Mouse (Mus musculus) adrenal gland, adult 2 months (tissue): Measurements from ENCODE around the gene Elmo2. TPM values are rescaled to one million over a fixed set of nuclear protein-coding genes. Genes with fewer than 3 reads are reported as not detected.

Experiments
- DNase-seq: peaks from one replicate; pipeline ENCODE4 v3.0.0; 2021
- polyA plus RNA-seq: library from polyadenylated mRNA; depleted of rRNA; stranded (reverse); fragments of >200 nt; gene quantifications from 2 replicates; pipeline ENCODE4 v1.2.3, GENCODE M21; 2012
- total RNA-seq, 2 experiments: library from RNA; stranded (reverse); gene quantifications; 2 replicates each; pipeline ENCODE4 v1.2.3; 2021

Elmo2 gene
- total and polyA plus RNA-seq, 3 experiments = 19.8 to 58.8 (median 31.4) TPM

DNA sequence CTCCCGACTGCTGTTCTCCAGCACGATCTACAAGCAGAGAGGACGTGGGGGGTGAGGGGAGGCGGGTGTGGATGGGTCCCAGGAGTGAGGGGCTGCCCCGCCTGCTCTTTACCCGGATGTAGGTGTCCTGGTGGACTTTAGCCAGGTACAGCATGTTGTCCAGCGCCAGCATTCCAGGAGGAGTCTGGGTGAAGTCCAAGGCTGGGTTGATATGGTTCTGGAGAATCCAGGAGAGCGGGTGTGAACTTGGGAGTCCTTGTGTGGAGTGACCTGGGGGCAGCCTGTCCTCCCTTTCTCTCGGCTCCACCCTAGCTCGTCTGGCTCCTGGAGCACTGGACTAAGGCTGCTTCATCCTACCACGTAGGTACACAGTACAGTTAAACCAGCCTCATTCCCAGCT is 28.9 kb downstream of the Elmo2 start:
- DNase-seq = no peak

DNA sequence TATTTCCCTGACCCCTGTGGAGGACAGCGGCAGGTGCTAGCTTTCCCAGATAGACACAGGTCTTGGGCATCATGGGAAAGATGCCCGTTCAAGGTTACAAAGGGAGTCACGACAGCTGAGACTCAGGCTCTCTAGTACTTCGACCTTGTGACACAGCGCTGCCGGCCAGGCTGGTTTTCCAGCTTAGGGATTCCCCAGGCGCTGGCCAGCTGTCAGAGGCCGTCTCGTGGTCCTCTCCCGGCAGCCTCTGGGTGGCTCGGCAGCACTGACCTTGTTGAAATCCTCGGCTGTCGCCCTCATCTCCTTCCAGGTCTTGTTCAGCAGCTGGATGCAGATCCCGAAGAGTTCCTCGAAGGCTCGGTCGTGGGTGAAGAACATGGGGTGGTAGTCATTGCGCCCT is 29.7 kb downstream of the Elmo2 start:
- peak; percentile 86 for DNase-seq

DNA sequence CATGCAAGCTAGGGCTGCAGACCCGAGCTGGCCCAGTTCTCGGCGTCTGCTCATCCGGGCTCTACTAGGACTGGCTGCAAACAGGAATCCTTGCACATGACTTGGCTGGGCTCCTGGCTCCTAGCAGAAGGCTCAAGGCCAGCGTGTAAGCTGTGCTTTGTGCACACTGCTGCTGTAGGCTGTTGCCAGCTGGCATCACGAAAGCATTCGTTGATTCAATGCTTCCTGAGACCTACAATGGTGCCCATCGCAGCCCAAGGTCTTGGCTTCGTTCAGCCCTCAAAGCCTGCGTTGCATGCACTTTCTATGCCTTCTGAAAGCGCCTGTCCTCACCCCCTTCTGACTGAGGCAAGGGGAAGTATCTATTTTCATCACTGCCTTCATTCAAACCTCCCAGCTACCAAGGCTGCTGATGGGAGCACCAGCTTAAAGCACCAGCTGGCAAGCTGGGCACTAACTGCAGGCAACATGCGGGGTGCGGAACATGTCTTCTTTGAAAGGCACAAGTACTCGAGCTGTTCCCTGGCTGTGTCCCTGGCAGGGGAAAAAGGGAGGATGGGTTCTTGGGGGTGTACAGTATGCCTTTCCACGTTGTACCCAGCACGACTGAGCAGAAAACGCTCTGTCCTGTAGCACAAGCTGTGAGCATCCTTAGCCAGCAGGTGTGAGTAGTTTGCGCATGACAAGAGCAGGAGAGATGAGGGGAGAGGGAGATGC is 37.8 kb downstream of the Elmo2 start:
- DNase-seq = peak; percentile 93

DNA sequence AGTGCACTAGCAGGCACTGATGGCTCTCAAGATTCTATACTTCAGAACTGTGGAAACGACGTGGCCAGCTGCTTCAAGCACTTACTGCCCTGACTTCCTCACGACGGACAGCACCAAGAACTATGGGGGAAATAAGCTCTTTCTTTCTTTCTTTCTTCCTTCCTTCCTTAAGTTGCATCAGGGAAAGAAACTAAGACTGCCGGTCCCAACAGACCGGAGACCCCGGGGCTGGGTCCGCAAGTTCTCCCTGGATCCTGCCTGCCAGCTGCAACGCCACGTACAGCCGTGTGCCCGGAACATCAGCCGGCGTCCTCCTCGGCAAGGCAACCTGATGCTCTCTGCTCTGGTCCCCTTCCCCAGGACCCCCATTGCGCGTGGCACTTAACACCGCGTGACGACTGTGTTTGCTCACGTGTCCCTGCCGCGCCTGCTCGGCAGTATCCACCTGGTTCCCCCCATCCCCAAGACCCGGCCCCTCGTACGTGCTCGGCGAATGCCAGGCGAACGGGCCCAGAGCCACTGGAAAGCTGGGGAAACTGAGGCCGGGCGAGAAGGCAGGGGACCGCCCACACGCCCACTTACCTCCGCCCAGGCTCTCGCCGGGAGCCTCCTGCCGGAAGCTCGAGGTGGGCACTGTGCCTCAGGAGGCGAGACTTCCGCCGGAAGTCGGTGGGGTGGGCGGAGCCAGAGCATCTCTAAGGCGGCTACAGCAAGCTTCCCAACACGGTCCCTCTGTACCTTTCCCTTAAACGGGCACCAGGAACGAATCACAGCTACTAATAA is 38.9 kb downstream of the Elmo2 start, which contains the start of gene Slc35c2:
TSS of gene Slc35c2 (minus strand) at position 668 of the 783 bp plus-strand sequence.
- DNase-seq = peak; percentile 96

DNA sequence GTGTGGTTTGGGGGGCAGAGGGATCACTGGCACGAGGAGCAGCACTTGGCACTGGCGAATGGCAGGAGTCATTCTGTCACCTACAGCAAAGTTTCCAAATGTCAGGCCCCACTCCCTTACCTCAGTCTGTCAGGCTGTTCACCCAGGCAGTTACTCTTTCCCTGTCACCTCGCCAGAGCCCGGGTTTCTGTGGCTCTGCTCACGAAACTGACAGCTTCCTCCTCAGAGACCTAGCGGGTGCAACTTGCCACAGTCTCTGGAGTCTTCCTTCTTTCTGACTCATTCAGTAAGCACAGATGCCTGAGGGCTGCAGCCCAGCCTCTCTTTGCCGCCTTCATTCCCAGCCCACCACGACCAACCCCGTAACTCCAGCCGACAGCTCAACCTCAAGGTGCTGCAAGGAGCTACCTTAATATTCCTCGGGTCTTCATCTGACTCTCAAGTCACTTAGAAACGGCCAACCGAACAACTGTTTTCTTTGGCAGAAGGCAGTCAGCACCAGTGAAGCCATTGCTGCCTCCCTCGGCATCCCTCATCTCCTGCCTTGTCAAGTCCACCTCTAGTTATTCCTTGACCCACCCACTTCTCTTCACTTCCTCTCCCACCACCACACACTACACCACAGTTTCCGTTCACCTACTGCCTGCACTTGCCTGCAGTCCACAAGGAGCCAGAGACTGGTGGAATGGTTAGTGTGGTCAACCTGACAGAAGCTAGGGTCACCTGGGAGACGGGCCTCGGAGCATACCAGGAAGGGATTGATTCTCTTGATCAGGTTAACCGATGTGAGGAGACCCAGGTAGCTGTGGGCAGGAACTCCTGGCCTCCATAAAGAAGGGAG is 39.7 kb downstream of the Elmo2 start:
- no peak for DNase-seq

DNA sequence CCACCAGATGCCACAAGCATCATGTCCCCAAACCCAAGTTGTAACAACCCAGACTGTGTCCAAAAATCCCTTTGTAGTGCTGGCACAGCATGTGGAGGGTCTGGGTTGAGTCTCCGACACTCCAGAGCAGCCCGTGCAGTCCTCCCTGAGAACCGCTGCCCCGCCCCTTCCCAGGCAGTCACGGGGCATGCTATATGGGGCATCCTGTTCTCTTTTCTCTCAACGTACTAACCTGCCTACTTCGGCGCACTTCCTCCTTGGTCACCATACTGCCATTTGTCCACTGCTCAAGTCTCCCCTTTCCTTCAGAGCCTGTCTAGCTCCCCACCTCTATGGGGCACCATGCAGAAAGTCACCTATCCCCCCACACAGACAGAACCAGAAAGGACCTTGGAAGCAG is 40.7 kb downstream of the Elmo2 start:
- no peak for DNase-seq

DNA sequence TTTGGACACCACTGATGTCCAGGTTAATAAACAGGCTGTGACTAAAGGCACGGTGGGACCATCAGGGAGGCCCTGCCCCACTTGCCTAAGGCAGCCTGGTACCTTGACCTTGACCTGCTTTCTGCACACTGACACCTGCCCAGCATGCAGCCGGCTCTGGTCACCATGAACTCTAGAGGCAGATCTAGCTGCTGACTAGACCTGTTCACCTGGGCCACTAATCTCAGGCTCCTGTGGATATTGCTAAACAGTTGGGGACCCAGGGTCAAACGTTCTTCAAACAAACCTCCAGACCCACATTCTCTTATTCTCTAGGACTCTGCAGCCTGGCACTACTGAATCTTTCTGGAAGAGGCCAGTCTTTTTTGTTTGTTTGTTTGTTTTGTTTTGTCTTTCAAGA is 41.2 kb downstream of the Elmo2 start:
- no peak for DNase-seq

GRCm38 (mm10) chr2:165284377-165284776 is 41.9 kb downstream of the Elmo2 start:
- no peak for DNase-seq

- DNase-seq = peak; percentile 64
Observed at GRCm38 (mm10) chr2:165283644-165284043, 42.6 kb downstream of the Elmo2 start.

DNA sequence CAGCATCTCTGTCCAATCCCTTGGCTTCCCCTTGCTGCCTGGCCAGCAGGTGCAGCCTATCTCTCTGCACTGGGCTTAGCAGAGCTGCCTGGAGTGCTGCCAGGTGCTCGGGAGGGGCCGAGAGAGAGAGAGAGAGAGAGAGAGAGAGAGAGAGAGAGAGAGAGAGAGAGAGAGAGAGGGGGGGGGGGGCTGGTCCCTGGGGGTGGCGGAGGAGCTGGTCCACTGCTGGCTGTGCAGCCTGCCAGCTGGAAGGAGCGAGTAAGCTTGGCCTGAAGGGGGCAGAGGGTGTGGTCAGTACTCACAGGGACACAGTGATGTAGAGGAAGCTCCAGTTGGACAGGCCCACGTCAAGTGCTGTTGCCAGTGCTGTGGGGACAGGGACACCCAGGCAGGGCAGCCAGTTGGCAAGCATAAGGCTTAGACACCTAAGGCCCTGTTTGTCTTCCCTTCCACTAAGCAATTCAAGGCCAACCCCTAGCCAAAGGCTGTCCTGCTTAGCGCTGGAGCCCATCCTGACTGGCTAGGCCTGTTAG is 44.4 kb downstream of the Elmo2 start:
- no peak for DNase-seq

- DNase-seq = no peak
Observed at GRCm38 (mm10) chr2:165279351-165279750, 46.9 kb downstream of the Elmo2 start.

GRCm38 (mm10) chr2:165277188-165277740 is 49.0 kb downstream of the Elmo2 start:
- no peak for DNase-seq

DNA sequence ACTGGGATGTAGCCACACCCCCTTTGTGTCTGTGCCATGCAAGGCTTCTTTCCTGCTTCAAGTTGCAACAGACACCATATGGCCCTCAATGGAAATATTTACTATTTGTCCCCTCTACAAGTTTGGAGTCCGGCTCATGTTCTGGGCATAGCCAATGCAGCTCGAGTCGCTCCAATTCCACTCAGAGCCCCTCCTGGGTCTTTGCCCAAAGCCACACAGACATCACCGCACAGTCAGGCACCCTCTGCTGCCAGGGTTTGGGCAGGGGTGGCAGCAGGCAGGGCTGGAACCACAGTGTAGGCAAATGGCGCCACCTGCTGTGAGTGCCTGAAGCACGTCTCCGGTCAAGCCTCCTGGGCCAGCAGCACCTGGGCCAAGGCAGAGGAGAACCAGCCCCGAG is 50.5 kb downstream of the Elmo2 start:
- DNase-seq = peak; percentile 76

DNA sequence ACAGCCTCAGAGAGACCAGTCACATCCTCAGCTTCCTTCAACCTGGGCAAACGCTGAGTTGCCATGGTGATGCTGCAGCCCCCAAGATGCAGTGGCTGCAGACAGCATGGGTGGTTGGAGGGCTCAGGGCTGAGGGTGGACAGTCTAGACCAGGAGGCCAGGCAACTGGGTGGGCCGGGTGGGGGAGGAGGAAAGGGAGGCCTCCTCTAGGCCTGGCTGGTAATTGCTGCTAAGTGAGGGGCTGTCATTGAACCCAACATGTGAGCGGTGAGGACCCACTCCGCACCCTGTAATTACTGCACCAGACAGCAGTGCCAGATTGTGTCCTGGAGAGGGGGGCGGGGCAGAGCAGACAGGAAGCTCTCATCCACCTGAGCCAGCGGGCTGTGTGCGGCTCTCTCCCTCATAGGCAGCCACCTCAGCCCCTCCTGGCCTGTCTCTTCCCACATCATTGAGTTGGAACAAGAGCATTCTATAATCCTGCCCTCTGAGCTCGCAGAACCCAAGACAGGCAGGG is 51.1 kb downstream of the Elmo2 start:
- DNase-seq = no peak

DNA sequence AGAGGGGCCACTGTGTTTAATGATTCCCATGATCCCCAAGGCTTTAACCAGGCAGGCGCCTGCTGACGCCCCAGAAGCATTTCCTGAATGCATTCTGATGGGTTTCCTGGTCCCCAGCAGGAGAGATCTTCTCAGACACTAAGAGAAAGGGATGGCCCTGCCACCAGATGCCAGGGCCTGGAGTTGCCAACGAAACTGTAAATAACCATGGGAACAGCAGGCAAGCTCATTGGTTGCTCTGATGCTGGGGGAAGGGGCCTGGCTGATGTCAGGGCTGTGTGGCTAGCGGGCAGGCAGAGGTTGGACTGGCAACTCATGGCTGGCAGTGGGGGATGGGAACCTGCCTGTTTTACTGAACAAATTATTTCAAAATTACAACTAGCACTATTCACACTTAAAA is 52.7 kb downstream of the Elmo2 start:
- DNase-seq = no peak

DNA sequence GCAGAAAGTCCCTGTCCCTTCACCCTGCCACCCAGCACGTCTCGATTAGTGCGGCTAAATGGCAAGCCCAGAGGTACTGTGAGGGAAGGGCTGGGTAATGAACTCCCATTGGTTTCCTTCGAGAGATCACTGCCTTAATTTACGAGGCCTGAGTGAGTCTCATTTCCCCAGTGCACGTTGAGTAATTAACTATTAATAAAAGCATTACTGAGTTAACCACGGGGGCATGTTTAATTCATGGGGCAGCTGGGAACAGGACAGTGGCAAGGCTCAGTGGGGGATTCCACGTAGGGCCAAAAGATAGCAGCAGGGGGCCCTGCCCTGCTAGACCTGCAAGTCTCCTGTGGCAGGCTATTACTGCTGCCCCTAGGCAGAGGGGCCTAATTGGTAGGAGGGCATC is 55.0 kb downstream of the Elmo2 start:
- no peak for DNase-seq

DNA sequence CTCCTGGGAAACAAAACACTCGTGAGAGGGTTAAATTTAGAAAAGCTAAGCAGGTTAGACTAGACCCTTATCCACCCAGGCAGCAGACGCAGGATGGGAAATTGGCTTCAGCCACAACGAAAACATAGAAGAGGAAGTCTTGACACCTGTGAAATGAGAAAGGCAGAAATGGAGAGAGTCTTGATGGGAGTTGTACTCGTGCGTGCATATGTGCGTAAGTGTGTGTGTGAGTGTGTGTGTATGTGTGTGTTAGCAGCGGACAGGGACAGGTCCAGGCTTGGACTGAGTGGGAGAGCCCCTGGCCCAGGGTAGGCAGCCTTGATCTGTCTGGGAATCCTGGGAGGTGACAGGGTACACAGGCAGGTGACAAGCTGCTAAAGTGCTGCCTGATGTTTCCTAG is 55.4 kb downstream of the Elmo2 start:
- DNase-seq = no peak

GRCm38 (mm10) chr2:165266739-165267138 is 59.5 kb downstream of the Elmo2 start:
- no peak for DNase-seq

- DNase-seq = no peak
Observed at GRCm38 (mm10) chr2:165263861-165264260, 62.4 kb downstream of the Elmo2 start.

DNA sequence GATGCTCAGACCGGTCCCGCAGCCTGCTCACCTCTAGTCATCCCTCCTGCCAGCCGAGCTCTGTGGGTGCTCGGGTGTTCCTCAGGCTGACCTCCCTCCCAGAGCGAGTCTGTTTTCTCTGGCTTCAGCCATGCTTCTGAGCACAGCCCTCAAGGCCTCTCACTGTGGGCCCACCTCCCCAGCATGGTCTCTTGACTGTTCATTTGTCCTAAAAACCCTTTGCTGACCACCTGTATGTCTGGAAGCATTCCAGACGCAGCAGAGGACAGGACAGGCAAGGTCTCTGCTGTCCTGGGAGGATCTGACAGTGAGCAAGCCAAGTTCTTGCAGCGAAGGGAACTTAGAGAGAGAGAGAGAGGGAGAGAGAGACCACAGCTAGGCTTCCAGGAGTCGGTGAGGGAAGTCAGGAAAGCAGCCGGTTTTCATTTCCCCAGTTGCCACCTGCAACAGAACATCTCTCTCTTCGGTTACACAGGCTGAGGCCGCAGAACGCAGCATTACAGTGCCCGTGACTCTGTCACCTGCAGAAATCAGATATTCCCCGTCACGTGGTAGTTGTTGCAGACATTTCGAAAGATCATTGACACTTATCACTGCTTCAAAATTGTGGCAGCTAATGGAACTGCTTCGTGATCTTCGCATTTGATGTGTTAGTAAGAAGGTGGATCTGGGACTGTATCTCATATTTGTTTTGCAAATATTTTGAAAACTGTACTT is 63.8 kb downstream of the Elmo2 start:
- no peak for DNase-seq

DNA sequence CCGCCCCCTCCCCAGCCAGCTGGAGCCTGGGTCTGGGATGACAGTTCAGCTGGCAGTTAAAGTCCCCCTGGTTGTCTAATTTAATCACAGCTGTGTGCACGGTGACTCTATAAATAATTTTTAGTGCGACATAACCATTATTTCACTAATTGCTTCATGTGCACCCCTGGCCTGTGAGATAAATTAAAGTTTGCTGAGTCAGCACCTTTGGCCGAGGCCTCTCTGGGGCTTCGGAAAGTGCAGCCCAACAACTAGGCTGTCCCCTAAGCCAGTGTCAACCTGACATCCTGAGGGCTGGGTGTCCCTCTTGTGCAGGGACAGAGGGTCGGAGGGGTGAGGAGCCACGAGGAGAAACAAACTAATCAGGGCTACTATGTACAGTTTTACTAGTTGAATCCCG is 66.4 kb downstream of the Elmo2 start:
- no peak for DNase-seq
